Mouse (Mus musculus) CH12.LX (cell line): ENCODE measurements at regions not wholly inside any gene's neighbourhood (a gene's known extent, or its start where the extent isn't known, plus 50 kb on each side); places are given as distances from the start of the nearest gene placed in this dataset.

ENCODE experiments used
- DNase-seq: peaks from one replicate; pipeline ENCODE4 v3.0.0-alpha.2; 2013; ENCODE audit errors: extremely low read depth
- H3K27ac ChIP-seq: 2 replicates; pipeline ENCODE4 v1.5.1; 2012; ENCODE audit warnings: low read depth, mild to moderate bottlenecking, control low read depth, moderate library complexity; ENCODE audit not compliant: insufficient read depth
- H3K27me3 ChIP-seq: replicated peaks from 2 replicates; pipeline ENCODE3; 2012; ENCODE audit warnings: inconsistent platforms
- H3K36me3 ChIP-seq, 2 experiments: replicated peaks in 1 of 2; 2 replicates each; pipeline versions ENCODE3 to v1.6.1; 2012; ENCODE audit warnings: inconsistent platforms in 1 of 2, low read length in 1 of 2, mild to moderate bottlenecking in 1 of 2, mixed read lengths in 1 of 2, moderate library complexity in 1 of 2; ENCODE audit not compliant: control insufficient read depth in 1 of 2, insufficient read depth in 1 of 2
- H3K4me1 ChIP-seq, 2 experiments: 2 replicates each; pipeline ENCODE4 v1.6.1; 2012; ENCODE audit warnings: inconsistent platforms in 1 of 2, moderate library complexity in 1 of 2; ENCODE audit not compliant: insufficient read depth in 2 of 2, control insufficient read depth in 1 of 2
- H3K4me2 ChIP-seq: 2 replicates; pipeline ENCODE4 v1.6.1; 2012; ENCODE audit warnings: low read depth, mild to moderate bottlenecking, control low read depth; ENCODE audit not compliant: poor library complexity, insufficient read depth, severe bottlenecking
- H3K4me3 ChIP-seq, 3 experiments: fragments of 150-350 bp in 1 of 3; sonication (generic) in 1 of 3; replicated peaks in 1 of 3; 2 replicates each; pipeline versions ENCODE3 to v1.5.1; 2011 to 2012; ENCODE audit warnings: low read depth in 2 of 3, low read length in 2 of 3, mild to moderate bottlenecking in 2 of 3, moderate library complexity in 2 of 3, control low read depth in 1 of 3, improper control_type of control experiment in 1 of 3, inconsistent platforms in 1 of 3, mixed read lengths in 1 of 3; ENCODE audit not compliant: poor library complexity in 1 of 3
- H3K79me2 ChIP-seq: replicated peaks from 2 replicates; pipeline ENCODE4 v1.6.1; 2012; ENCODE audit warnings: mild to moderate bottlenecking, moderate library complexity; ENCODE audit not compliant: control insufficient read depth, poor library complexity, insufficient read depth, severe bottlenecking; ENCODE audit errors: extremely low read depth
- H3K9ac ChIP-seq: 2 replicates; pipeline ENCODE4 v1.6.1; 2012; ENCODE audit warnings: low read depth, mild to moderate bottlenecking, control low read depth, moderate library complexity; ENCODE audit not compliant: insufficient read depth
- H3K9me3 ChIP-seq: replicated peaks from 2 replicates; pipeline ENCODE3; 2012; ENCODE audit warnings: low read length, inconsistent platforms, mixed read lengths
- BHLHE40 ChIP-seq: IDR thresholded peaks from 2 replicates; pipeline ENCODE4 v1.6.1; 2011; ENCODE audit warnings: mild to moderate bottlenecking, low read depth, low read length, improper control_type of control experiment
- CTCF ChIP-seq, 2 experiments: IDR thresholded peaks in 1 of 2; conservative IDR thresholded peaks in 1 of 2; 2 replicates each; pipeline ENCODE4 v1.5.1; 2011 to 2012; ENCODE audit warnings: low read depth in 2 of 2, low read length in 2 of 2, improper control_type of control experiment in 1 of 2, inconsistent platforms in 1 of 2, mild to moderate bottlenecking in 1 of 2, moderate library complexity in 1 of 2
- GABPA ChIP-seq: IDR thresholded peaks from 2 replicates; pipeline ENCODE4 v1.6.1; 2012; ENCODE audit warnings: low read depth, low read length, improper control_type of control experiment, inconsistent platforms; ENCODE audit not compliant: insufficient replicate concordance
- JUN ChIP-seq: IDR thresholded peaks from 2 replicates; pipeline ENCODE4 v1.6.1; 2011; ENCODE audit warnings: low read depth, mild to moderate bottlenecking, low read length, improper control_type of control experiment, moderate library complexity; ENCODE audit not compliant: insufficient read depth
- KAT2A ChIP-seq: IDR thresholded peaks from 2 replicates; pipeline ENCODE4 v1.6.1; 2012; ENCODE audit warnings: low read length, improper control_type of control experiment, inconsistent platforms; ENCODE audit not compliant: insufficient replicate concordance
- MAFK ChIP-seq: IDR thresholded peaks from 2 replicates; pipeline ENCODE4 v1.6.1; 2011; ENCODE audit warnings: low read length, improper control_type of control experiment; ENCODE audit not compliant: insufficient replicate concordance
- MAX ChIP-seq: IDR thresholded peaks from 2 replicates; pipeline ENCODE4 v1.6.1; 2011; ENCODE audit warnings: low read length, improper control_type of control experiment
- MAZ ChIP-seq: IDR thresholded peaks from 2 replicates; pipeline ENCODE4 v1.6.1; 2012; ENCODE audit warnings: low read depth, mild to moderate bottlenecking, inconsistent platforms, low read length, improper control_type of control experiment, moderate library complexity
- MXI1 ChIP-seq: IDR thresholded peaks from 2 replicates; pipeline ENCODE4 v1.6.1; 2011; ENCODE audit warnings: mild to moderate bottlenecking, low read depth, low read length, improper control_type of control experiment
- MYC ChIP-seq: IDR thresholded peaks from 2 replicates; pipeline ENCODE4 v1.6.1; 2011; ENCODE audit warnings: low read depth, mild to moderate bottlenecking, improper control_type of control experiment, low read length
- PAX5 ChIP-seq: IDR thresholded peaks from 2 replicates; pipeline ENCODE4 v1.6.1; 2012; ENCODE audit warnings: low read length, inconsistent platforms, mixed read lengths
- POLR2AphosphoS2 ChIP-seq: IDR thresholded peaks from 2 replicates; pipeline ENCODE4 v1.6.1; 2011; ENCODE audit warnings: low read depth, low read length, improper control_type of control experiment
- RCOR1 ChIP-seq: conservative IDR thresholded peaks from 2 replicates; pipeline ENCODE4 v1.6.1; 2012; ENCODE audit warnings: low read depth, mild to moderate bottlenecking, inconsistent platforms, low read length, improper control_type of control experiment
- TBP ChIP-seq: conservative IDR thresholded peaks from 2 replicates; pipeline ENCODE4 v1.6.1; 2011; ENCODE audit warnings: low read depth, low read length, improper control_type of control experiment
- TCF12 ChIP-seq: IDR thresholded peaks from 2 replicates; pipeline ENCODE4 v1.6.1; 2014; ENCODE audit warnings: low read depth, mild to moderate bottlenecking, inconsistent platforms, low read length, improper control_type of control experiment
- UBTF ChIP-seq: IDR thresholded peaks from 2 replicates; pipeline ENCODE4 v1.6.1; 2012; ENCODE audit warnings: low read depth, mild to moderate bottlenecking, inconsistent platforms, low read length, improper control_type of control experiment, moderate library complexity
- USF1 ChIP-seq: IDR thresholded peaks from 2 replicates; pipeline ENCODE4 v1.6.1; 2014; ENCODE audit warnings: low read depth, mild to moderate bottlenecking, inconsistent platforms, low read length, improper control_type of control experiment
- ZMIZ1 ChIP-seq: IDR thresholded peaks from 2 replicates; pipeline ENCODE4 v1.6.1; 2012; ENCODE audit warnings: low read depth, mild to moderate bottlenecking, inconsistent platforms, low read length, improper control_type of control experiment
- dilution Hi-C: fragments of 300-500 bp; cut with MboI; formaldehyde crosslinking; loops from 2 replicates; pipeline ENCODE4 v1.14.3; 2020; ENCODE audit warnings: low sequenced_read_pairs; ENCODE audit not compliant: extremely low pct_unique_long_range_greater_than_20kb, extremely low pct_ligation_motif_present
- in situ Hi-C: fragments of 300-500 bp; cut with MboI; formaldehyde crosslinking; loops from 3 replicates; pipeline ENCODE4 v1.14.3; 2019; ENCODE audit warnings: low sequenced_read_pairs, low pct_ligation_motif_present, low pct_unique_long_range_greater_than_20kb, mixed read lengths

DNA sequence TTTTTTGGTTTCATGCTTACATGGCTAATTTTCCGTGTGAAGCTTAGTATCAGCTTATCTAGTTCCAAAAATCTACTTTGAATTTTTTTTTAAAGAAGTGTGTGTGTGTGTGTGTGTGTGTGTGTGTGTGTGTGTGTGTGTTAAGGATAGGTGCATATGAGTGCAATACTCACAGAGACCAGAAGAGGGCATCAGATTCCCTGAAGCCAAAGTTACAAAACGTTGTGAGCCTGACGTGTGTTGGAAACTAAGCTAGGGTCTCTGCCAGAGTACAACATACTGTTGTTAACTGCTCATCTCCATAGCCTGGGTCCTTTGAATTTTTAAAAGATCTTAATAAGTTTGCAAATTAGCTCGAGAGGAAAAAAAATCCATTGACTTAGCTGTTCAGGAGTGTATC is 133.5 kb upstream of the Pitx1 start:
- H3K79me2 ChIP-seq, result no peaks in the 10 kb centered on the region
- TF ChIP-seq PAX5 (no peak), CTCF (conservative IDR thresholded peaks at IDR 0.05 in 1 of 2, IDR thresholded peaks at IDR 0.05 in 1 of 2; ENCODE audit: low read depth in 2 of 2, low read length in 2 of 2) (peak in 1 of 2 experiments; percentile 12; a peak in 1 of 4 replicates)
- no peak overlapping the region for H3K4me3 ChIP-seq
- H3K4me1 ChIP-seq, result peaks cover 0 to 9% of the 10 kb centered on the region in 2 experiments; a peak in 2 of 4 replicates
- H3K27ac ChIP-seq, result no peak overlapping the region
- H3K9me3 ChIP-seq, result peaks cover 12% of the 10 kb centered on the region
- in situ Hi-C loops (no loop called here), dilution Hi-C loops (no loop called here)
- no peak overlapping the region for H3K4me2 ChIP-seq
- no peaks in the 10 kb centered on the region for H3K36me3 ChIP-seq
- H3K27me3 ChIP-seq, result peaks cover 18% of the 10 kb centered on the region
- DNase-seq, result no peak
- no peak overlapping the region for H3K9ac ChIP-seq

GRCm38 (mm10) chr13:55967151-55967550 is 131.2 kb upstream of the Pitx1 start:
- Histone ChIP-seq H3K9ac (no peak overlapping the region), H3K79me2 (no peaks in the 10 kb centered on the region)
- DNase-seq, result no peak
- dilution Hi-C loops, result no loop called here
- TF ChIP-seq MAFK (no peak), JUN (no peak), RCOR1 (no peak), MYC (no peak), MAX (no peak), TCF12 (no peak), MXI1 (no peak), KAT2A (no peak), ZMIZ1 (no peak), USF1 (no peak), CTCF (conservative IDR thresholded peaks at IDR 0.05 in 1 of 2, IDR thresholded peaks at IDR 0.05 in 1 of 2; ENCODE audit: low read depth in 2 of 2, low read length in 2 of 2) (no peak), UBTF (no peak), POLR2AphosphoS2 (no peak), BHLHE40 (no peak), PAX5 (no peak), TBP (no peak), MAZ (no peak), GABPA (no peak)
- TF ChIP-seq, all 38 proteins: peak for 0
- Histone ChIP-seq H3K4me2 (no peak overlapping the region), H3K27me3 (peaks cover 20% of the 10 kb centered on the region), H3K4me1 (peaks cover 0 to 18% of the 10 kb centered on the region in 2 experiments; a peak in 2 of 4 replicates), H3K27ac (no peak overlapping the region), H3K4me3 (no peak overlapping the region), H3K36me3 (no peaks in the 10 kb centered on the region), H3K9me3 (peaks cover 10% of the 10 kb centered on the region)
- in situ Hi-C loops, result no loop called here
